Mouse (Mus musculus): Measurements from ENCODE around the gene Tomm40l. TPM values are rescaled to one million over a fixed set of nuclear protein-coding genes. Genes with fewer than 3 reads are reported as not detected.
"Not testable (repeated sequence)": the region's sequence is repeated elsewhere in the genome, so short reads cannot be mapped to it uniquely, and the experiment has no call there.

Tomm40l gene
- polyA plus RNA-seq, 1 experiment = 23.1 TPM

DNA sequence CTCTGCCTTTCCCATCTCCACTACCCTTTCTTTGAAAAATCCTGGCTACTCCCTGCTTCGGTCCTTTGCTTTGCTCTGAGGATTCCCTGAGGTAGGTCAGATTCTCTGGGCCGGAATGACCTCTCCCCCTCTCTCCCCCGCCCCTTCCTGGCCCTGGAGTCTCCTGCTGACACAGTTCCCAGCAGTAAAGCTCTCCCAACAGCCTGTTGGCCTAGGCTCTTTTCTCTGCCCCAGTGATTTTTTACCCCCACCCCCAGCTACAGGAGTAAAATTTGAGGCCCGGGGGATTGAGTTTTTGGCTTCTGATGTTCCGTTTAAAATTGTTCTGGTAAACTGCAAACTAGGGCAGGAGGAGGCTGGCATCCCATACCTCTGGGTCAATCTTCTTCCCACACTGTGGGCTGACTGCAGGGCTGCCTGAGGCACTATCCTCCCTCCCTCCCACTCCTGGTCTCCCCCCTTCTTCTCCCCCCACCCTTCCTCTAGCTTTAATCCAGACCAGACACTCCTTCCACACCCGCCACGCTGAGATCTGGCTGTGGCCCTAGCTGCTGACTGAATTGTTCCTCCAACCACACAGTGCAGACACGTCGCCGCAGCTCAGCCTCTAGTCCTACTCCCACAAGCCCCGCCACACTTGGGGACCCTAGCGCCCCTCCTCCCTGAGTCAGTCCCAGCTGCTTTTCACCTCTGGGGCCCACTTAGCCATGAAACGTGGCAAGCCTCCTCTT, 29.4 kb upstream of the Tomm40l start:
- WGBS = 49% methylated on average over 13 of the region's 13 CpGs
- DNase-seq (ENCODE audit: low read depth, low spot score) = no peak

- 33% methylated on average over 26 of the region's 26 CpGs for WGBS
- DNase-seq (ENCODE audit: low read depth, low spot score) = no peak
These were observed 28.6 kb upstream of the Tomm40l start, which contains the start of gene Ndufs2 for GRCm38 (mm10) chr1:171250680-171251593. Gene Ndufs2 (minus strand): TSS chr1:171251388.

DNA sequence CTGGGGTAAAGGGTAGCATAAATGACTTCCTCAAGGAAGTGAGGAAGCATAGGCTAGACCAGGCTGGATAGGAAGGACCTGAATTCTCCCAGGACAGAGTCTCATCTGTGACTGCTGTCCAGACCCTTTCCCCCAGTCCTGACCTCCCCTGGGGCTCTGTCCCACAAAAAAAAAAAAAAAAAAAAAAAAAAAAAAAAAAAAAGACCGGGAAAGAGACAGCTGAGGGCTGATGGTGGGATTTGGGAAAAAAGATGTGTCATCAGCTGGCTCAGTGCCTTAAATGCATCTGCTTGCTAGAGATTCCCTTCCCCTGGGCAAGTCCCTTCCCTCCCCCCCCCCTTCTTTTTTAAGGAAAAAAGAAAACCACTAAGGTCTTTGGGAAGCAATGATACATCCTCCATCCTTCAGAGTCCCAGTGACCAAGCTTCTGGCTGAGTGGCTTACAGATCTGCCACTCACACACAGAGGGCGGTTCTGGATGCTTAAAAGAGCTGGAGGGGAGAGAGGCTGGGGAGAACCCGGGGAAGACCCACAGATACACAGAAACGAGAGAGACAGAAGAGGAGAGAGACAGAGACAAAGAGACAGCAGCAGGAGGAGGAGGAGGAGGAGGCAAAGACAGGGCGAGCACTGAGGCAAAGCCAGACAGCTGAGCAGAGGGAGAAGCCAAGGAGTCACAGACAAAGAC, 27.7 kb upstream of the Tomm40l start, which contains the start of gene Adamts4:
Gene Adamts4, plus strand, starts transcription at position 509 of the 688 bp plus-strand sequence.
- DNase-seq (ENCODE audit: low read depth, low spot score) = no peak
- WGBS = 33% methylated on average over 5 of the region's 5 CpGs

DNA sequence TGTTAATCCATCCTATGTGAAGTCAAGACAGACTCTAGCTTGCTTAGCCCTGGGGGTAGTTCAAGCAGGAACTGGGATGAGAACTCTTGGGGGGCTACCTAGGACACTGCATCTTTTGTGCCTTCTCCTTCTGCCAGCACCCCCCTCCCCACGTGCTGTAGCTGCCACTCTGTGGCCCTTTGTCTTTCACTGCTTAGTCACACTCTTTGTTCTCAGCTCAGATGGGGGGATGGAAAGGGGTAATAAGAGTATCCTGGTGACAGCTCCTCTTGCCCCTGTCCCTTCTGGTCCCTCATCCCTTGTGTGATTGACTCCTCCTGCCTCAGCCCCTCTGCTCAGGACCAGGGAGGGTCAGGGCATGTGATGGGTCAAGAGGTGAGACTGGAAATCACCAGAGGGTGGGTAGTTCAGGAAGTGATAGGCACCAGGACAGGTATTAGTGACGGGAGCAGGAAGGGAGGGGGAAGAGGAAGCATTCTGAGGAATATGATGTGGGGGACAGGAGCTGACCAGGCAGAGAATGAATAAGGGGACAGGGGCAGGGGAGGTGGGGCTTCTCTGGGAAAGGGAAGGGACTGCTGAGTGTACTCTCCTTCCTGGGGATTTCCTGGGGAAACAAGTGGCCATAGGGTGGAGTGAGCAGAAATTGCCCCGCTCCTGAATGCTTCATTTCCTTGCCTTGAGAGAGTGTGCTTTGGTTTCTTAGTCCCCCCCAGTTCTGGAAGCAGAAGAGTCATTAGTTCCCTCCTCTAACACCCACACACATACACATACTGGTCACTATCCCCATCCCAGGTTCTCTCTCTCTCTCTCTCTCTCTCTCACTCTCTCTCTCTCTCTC, 26.3 kb upstream of the Tomm40l start:
- DNase-seq (ENCODE audit: low read depth, low spot score) = no peak
- 56% methylated on average over 3 of the region's 3 CpGs for WGBS

DNA sequence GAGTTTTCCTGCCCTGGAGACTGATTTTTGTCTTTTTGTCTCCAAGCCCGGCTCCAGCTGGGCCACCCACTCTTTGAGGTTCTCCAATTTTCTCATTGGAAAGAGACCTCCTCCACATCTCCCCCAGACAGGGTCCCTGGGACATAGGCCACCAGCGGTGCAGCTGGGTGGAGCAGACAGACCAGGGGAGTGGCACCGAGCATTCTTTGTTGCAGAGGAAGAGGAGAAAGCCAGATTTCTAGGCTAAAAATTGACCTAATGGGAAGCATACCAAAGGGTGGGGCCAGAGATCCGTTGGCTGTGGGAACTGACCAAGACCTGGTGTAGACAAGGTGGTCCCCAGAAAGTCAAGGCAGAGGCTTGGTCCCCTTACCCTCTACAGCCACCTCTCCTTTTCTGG, 25.6 kb upstream of the Tomm40l start:
- DNase-seq (ENCODE audit: low read depth, low spot score) = no peak
- 20% methylated on average over 4 of the region's 4 CpGs for WGBS

DNA sequence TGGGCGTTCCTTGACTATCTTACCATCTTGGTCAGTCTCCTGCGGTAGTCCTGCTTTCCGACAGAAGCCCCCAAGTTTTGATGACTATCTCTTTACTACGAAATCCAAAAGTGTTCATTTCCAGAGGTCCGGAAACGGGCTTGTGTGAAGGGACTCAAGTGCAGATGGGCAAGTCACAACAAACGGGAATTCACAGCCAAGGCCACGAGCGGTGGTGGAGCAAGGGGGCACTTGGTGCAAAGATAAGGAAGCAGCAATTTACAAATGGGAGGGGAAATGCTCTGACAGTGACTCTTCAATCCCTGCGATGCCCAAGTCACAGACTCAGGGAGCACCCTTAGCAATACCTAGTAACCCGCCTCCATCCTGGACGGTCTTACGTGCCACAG, 25.1 kb upstream of the Tomm40l start:
- DNase-seq (ENCODE audit: low read depth, low spot score) = no peak
- 5% methylated on average over 13 of the region's 13 CpGs for WGBS

GRCm38 (mm10) chr1:171246709-171247452, 24.6 kb upstream of the Tomm40l start:
- DNase-seq (ENCODE audit: low read depth, low spot score) = peak; percentile 97
- WGBS = 0% methylated on average over 41 of the region's 41 CpGs

GRCm38 (mm10) chr1:171245353-171245752, 23.0 kb upstream of the Tomm40l start:
- 82% methylated on average over 8 of the region's 8 CpGs for WGBS
- DNase-seq (ENCODE audit: low read depth, low spot score) = no peak

- DNase-seq (ENCODE audit: low read depth, low spot score) = not testable (repeated sequence)
- WGBS = 56% methylated on average over 12 of the region's 12 CpGs
These were observed 19.6 kb upstream of the Tomm40l start for GRCm38 (mm10) chr1:171241952-171242351.

DNA sequence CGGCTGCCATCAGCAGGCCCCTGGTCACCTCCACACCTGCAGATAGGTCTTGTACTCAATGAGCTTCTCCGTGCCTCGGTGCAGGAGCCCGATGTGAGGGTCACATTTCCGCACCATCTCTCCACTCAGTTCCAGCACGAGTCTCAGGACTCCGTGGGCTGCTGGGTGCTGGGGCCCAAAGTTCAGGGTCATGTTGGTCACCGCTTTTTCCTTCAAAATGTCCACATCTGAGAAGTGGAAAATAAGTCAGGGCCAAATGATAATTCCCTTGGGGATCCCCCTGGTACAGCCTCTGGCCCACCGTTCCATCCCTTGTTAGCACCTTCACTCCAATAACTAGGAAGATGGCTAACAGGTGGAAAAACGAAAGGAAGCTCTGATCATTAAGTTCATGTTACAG, 18.6 kb upstream of the Tomm40l start:
- no peak for DNase-seq (ENCODE audit: low read depth, low spot score)
- WGBS = 91% methylated on average over 10 of the region's 10 CpGs

GRCm38 (mm10) chr1:171239992-171240744, 17.9 kb upstream of the Tomm40l start:
- 66% methylated on average over 15 of the region's 15 CpGs for WGBS
- DNase-seq (ENCODE audit: low read depth, low spot score) = no peak

DNA sequence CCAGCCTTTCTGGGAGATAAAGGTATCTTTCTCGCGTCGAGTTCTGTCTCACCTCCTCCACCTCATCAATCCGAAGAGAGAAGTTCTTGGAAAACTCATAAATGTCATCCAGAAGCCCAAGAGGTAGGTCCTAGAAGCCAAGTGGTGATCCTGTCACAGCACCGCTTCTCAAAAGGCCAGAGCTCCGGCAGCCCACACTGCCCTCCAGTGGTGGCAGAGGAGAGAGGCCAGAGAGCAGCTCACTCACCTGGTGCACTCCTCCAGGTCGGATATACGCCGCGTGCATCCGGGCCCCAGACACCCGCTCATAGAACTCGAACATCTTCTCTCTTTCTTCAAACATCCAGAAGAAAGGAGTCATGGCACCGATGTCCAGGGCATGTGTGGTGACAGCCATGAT, 16.1 kb upstream of the Tomm40l start:
- 63% methylated on average over 14 of the region's 14 CpGs for WGBS
- DNase-seq (ENCODE audit: low read depth, low spot score) = no peak

GRCm38 (mm10) chr1:171237438-171237837, 15.1 kb upstream of the Tomm40l start:
- no peak for DNase-seq (ENCODE audit: low read depth, low spot score)
- WGBS = 75% methylated on average over 6 of the region's 6 CpGs

- no peak for DNase-seq (ENCODE audit: low read depth, low spot score)
- WGBS = 74% methylated on average over 4 of the region's 4 CpGs
These were observed 13.5 kb upstream of the Tomm40l start for GRCm38 (mm10) chr1:171235791-171236190.

DNA sequence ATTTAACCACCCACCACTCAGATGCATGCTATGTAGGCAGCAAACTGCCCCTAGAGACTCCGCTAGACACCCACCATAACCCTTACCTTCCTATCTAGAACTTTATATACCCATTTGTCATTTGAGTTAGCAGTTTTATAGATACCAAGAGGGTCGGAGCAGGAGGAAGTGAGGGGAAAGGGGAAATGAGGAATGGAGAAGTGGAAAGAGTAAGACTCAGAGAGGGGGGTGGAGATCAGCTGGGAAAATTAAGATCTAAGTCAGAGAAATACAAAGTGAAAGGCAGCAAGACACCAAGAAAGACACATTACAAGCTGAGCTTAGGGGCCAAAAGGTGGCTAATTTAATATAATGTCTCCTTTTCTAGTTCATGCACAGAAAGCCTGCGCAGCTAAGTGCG, 12.2 kb upstream of the Tomm40l start:
- 75% methylated on average over 4 of the region's 4 CpGs for WGBS
- no peak for DNase-seq (ENCODE audit: low read depth, low spot score)

GRCm38 (mm10) chr1:171234126-171234525, 11.8 kb upstream of the Tomm40l start, which contains the start of gene Fcer1g:
Gene Fcer1g (minus strand): TSS chr1:171234365.
- no peak for DNase-seq (ENCODE audit: low read depth, low spot score)
- 85% methylated on average over 14 of the region's 14 CpGs for WGBS

- WGBS = 75% methylated on average over 12 of the region's 12 CpGs
- no peak for DNase-seq (ENCODE audit: low read depth, low spot score)
These were observed 10.8 kb upstream of the Tomm40l start for GRCm38 (mm10) chr1:171232800-171233730.

All from large intestine, adult 2 months (tissue).